Mouse (Mus musculus): Measurements from ENCODE around the gene Snap91.
A peak's percentile ranks its signal among the peaks of the same experiment; 100 is the strongest.

Gene Snap91

DNA sequence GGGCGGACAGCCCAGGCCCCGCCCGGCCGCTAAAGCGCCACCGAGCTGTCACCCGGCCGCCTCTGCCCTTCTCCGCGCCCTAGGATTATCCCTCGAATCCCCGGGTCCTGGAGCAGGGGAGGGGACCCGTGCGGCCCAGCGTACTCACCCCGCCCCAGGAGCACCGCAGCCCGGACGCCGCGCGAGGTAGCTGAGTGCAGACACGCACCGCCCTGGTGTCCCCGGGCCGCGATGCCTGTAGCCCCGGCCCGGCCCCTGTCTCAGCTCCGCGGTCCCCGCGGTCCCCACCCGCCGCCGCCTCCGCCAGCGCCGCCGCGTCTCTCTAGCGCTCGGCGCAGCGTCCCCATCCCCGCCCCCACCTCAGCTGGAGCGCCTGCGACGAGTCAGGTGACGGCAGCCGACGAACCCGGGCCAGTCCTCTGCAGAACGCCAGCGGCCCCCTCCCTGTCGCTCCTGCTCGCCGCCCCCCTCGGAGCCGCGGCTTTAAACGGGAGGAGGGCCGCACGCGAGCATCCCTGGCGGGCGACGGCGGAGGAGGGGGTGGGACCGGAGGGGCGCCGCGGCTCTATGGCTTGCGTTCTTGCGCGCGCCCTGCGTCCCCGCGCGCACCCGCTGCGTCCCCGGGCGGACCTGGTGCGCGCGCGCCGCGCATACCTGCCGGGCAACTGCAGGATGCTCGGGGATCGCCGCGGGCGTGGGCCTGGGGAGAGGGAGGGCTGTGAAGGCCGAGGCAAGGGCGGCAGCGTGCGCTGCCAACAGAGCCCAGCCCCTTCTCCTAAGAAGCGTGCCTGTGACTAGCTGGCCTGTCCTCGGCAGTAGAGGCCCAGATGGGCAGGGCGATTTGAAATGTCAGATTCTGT, at the start of gene Snap91:
Snap91 (minus strand) TSS at position 542 of the 860 bp plus-strand sequence.
- peak; percentile 4 for DNase-seq

DNA sequence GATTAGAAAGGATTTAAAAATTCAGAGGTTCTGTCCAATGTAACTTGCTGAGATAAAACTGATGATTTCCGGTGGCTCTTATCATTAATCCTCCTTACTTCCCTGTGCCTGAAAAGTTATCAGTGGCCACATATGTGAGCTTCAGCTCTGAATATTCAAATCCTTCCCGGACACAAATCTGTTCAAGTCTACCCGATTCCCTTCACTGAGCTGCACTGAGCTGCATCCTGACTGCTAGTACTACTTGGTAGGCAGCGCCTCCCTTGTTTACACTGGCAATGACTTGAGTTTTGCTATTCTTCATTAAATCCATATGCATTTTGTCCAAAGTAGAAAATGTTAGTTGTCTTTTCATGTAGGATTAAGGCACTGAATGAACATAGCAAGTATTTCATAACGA, 46.1 kb upstream of the Snap91 start:
- DNase-seq: no peak

DNA sequence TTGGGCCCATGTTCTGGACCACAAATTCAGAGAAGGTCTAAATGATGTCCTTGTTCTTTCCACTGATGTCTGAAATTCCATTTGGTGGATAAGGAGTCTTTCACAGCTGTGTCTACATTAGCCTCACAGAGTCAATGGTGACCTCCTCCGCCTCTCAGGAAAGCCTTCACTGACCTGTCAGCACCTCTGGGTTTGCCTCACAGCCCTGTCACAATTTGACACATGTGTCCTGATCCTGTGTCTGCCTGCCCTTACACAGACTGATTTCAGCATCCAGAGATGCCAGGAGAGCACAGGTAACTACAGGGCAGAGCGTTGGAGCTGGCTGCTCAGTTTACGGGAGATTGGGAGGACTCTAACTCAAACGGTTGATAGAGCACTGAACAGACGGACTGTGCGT, 45.2 kb upstream of the Snap91 start:
- no peak for DNase-seq

DNA sequence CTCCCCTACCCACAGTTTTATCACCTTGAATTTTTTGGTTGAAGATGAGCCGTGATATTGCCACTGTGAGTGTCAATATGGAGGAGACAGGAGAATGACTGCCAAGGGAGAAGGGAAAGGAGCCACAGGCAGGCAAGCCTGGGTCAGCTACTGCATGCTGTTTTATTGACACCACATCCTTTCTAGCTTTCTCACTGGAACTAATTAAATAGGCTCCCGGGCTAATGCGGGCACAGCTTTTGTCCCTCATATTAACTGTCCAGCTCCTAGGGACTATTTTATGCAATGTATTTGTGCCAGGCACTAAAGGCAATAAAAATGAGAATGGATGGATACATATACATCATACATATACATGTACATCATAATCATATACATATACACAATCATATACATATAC, 42.0 kb upstream of the Snap91 start:
- DNase-seq: no peak

DNA sequence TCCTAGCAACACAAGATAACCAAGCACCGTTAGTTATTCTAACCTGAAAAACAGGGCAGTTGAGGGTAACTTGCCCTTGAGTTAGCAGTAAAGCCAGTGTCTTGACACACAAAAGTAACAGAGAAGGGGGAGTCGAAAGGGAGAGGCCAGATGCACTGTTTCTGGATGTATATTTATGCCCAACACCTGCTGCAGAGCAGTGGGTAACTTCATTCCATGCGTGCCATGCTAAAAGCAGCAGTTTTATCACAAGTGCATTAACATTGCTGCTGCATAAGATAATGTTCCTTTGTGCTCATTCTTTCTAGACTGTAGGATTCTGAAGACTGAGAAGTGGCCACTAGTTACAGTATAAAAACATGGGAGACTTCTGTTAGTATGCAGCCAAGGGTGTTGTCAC, 36.1 kb upstream of the Snap91 start:
- DNase-seq: no peak

DNA sequence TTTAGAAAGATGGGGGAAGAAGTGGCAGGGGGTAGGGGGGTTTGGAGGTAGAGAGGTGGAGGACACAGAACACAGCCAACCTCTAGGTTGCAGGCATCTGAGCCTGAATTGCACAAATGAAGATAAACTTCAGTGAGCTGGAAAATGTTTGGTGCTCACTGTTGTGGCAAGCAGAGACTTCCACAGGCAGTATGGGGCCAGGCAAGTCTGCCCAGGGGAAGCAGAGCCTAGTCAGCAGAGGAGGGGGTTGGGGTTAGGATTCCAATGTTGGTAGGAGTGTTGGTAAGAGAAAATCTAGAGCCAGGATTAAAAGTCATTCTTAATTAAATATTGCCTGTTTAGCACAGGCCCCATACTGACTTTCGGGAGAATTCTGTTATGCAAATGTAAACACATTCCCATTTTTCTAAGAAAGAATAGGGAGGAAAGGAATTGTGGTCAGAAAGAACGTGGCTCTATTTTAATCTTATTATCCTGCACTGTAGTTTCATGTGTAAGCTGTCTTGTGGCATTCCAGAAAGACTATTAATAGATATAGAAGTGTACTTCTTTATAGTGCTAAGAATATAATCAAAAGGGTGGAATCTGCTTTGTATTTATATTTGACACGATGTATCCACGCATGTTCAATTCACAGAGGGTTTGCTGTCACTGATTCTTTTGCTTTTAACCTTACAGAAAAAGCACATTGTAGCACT, 19.2 kb upstream of the Snap91 start:
- DNase-seq: no peak

DNA sequence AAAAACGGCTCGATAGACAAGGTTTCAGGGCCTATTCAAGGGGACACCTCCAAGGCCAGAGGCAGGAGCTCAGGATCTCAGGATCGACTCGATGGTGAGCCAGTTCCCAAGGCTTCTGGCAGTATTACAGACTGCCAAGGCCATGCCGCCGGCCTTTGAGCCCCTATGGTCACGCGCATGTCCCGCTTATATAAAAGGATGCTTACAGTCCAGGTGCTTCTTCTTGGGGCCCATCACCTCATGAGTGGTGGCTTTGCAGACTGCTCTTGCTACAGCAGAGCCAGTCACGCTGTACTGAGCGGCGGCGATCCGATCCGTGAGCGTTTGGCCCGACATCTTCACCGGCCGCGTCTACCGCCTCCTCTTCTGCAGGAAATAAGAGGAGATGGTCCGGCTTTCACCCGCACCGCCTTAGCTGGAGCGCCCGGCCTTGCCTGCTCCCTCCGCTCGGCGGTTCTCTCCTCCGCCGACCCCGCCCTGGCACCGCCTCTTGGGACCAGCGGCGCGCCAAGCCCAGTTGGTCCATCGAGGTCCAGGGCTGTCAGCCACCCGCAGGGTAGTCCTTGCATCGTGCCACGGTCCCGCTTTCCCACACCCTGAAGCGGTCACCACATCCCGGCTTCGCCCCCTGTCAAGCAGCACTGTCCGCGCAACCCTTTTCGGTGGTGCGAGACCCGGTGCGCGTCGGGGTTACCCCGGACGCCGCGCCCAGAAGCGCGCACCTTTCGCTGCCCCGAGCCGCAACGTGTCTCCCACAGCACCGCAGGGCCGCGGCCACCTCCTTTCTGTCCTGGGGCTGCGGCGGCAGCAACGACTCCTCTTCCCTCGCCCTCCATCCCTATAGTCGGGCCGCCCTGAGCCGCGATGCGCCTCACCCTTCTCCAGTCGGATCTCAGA, 990 bp downstream of the Snap91 start:
- DNase-seq: peak; percentile 5

DNA sequence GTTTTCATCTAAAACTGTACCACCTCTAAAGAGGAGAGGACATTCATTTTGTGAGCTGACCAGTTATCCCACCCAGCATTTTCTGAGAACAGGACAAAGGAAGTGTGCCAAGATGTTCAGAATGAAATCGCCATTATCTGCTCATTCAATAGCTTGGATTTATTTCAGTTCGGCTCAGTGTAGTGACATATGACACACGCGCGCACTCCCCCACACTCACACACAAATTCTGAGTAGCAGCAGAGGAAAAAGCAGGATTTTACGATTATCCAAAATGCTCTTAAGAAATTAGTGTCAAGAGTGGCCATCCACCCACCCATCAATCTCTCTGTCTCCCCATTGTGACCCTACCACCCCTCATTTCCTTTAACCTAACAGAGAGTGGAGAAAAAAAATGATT, 1.7 kb downstream of the Snap91 start:
- no peak for DNase-seq

DNA sequence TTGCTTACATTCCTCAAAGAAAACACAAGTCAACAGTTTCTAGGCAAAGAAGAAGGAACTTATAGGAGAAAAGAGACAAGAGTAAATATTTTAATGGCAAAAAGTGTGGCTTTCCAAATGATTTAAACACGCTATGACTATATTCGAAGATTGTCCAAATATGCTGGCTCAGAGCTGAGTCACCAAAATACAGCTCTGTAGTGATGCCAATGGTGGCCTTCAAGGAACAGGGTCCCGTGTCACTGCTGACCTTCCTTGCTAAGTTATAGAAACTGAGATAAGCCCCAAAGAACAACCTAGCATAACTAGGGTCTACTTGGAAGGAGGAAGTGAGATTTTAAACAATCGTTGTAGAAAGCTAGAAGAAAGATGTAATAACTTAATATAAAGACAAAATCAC, 6.8 kb downstream of the Snap91 start:
- DNase-seq: no peak

DNA sequence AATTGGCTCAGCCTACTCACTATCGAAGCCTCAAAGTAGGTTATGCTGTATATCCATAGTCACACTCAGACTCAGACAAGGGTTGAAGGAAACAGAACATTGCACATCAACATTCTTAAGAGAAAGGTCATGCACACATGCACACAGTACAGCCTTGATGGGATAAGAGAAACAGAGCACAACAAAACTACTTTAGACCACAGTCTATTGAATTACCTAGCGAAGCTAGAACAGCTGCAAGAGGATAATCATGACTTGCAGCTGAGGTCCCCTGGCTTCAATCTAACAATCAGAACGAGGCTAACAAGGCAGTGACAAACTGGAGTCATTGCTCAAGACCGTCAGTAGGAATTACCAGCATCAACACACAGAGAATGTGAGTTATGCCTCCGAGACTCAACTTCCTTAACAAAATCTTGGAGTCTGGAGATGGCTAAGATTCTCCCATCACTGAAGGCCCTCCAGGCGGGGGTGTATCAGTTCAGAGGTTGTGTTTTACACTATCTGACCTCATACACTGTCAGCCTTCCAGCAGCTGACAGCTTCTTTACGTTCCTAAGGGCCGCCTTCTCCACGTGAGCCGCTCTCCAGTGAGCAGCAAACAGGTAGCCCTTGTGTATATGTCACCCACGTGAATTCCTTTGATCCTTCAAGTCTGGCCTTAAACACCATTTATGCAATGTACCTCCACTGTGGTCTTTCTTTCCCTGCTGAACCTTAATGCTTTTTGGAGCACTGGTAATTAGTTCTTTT, 10.7 kb downstream of the Snap91 start:
- no peak for DNase-seq

DNA sequence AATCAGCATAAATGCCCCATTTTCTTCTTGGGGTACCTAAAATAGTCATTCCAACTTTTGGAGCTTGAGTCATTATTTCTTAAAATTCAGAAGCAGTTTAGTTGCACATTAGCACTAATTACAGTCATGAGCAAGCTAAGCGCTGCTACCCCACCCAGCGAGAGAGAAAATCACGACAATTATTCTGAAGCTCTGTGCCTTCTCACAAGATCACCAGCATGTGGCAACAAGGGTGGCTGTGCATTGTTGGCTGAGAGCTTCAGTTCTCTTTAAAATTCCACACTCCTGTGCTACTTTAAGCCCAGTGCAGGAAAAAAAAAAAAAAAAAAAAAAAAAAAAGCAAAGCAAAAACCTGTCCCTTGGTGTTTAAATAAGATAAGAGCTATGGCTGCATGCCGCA, 22.4 kb downstream of the Snap91 start:
- no peak for DNase-seq

DNA sequence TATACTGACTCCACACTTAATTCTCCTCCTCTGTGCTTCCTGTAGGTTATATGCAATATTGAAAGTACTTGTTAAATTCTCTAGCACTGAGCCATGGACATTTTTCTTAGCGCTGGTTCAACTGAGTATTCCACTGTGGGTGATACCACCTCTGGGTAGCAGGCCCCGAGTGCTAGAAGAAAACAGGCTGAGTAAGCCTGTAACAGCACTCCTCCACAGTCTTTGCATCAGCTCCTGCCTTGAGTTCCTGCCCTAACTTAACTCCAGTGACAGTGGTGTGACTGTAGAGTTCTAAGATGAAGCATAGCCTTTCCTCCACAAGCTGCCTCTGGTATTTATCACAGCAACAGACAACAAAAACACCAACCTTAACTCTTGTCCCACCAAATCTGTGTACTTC, 22.8 kb downstream of the Snap91 start:
- no peak for DNase-seq

DNA sequence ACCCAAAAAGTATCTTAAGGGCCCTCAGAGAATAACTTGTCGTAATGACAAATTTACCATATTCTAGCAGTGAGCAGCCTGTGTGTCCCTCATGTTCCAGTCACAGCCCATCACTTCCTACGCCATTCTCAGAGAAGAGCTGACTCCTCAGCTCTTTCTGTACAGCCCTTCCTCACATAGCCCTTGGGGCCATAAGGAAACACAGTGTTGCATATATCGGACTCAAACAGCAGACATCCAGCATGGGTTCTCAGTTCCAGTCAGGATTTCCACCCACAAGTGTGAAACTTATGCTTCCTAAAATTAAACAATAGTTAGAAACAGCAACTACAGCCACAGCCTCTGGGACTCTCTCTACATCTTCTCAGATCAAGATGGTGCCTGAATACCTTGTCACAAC, 27.6 kb downstream of the Snap91 start:
- DNase-seq: no peak

DNA sequence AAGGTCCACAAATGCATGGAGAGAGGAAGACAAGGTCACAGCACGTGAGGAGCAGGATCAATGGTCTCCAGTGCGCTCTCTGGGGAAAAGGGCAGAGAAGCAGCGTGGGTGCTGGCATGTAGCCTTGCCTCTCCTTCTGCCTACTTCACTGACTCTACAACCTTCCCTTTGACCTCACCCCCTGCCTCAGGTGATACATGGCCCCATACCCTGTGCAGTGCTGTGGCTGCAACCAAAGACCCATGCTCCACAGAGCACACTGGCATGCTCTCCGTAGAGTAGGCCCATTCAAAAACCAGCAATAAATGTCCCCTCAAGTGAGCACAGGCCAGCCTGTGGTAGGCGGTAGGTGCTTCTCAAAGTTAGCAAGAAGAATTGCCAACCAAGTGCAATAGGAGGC, 28.8 kb downstream of the Snap91 start:
- DNase-seq: no peak

DNA sequence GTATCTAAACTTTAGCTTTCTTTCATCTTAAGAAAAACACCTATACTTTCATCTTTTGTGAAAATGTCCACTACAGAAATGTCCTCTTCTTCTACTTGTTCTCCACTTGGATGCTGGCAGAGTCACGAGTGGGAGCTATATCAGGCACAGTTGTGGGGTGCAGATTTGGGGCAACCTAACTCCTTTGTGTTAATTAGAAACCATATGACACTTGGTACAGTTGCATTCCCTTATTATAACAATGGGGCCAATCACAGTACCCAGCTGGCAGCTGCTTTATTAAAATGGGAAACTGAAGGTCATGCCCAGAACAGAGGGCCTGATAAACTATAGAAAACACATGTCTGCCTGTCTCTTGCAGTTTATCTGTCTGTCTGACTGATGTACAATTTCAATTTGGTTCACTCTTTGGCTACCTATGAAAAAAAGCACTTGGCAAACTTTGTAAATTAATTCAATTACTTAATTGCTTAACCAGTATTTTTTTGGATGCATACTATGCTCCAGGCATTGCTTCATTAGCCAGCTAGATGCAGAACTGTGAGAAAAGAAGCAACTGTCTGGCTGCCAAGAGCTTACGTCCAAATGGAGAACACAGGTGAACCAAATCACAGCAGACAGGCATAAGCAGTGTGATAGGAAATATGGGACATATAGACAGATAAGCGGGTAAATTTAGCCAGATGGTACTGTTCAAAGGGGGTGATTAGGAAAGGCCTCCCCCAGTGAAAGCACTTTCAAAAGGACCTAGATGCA, 29.8 kb downstream of the Snap91 start:
- no peak for DNase-seq

DNA sequence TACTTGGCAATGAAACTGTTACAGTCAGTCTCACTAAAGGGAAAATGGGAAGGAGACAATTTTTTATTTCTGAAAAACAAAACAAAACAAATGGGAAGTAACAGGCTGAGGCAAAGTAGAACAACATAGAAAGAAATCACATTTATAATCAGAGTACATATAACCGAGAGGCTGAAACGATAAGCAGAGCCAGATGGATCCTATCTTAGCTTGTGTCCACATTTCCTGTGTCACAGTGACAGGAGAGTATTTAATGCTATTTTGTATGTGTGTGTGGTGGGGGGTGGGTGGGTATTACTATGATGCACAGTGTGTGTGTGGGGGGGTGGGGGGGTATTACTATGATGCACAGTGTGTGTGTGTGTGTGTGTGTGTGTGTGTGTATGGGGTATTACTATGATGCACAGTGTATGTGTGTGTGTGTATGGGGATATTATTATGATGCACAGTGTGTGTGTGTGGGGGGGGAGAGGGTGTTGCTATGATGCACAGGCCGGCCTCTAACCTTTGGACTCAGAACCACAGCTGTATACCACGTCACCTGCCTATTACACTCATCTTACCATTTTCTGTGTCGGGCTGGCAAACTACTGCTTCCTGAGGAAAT, 36.6 kb downstream of the Snap91 start:
- no peak for DNase-seq

DNA sequence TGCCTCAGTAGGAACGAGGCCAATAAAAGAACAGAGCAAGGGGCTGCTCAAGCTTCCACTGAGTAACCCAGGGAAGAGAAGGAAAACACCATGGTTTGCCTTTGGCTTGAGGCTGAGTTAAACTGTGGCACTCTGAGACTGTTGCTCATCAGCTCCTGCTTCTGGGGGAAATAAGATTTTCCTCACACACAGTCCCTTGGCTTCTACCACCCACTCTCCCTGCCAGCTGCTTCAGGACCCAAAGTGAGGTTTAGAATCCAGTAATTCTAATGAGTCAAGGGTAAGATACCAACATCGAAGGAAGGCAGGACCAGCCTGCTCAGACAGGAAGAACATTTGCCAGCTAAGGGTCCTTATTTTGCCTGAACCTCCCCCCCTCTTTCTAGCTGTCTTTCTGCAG, 50.7 kb downstream of the Snap91 start:
- no peak for DNase-seq

DNA sequence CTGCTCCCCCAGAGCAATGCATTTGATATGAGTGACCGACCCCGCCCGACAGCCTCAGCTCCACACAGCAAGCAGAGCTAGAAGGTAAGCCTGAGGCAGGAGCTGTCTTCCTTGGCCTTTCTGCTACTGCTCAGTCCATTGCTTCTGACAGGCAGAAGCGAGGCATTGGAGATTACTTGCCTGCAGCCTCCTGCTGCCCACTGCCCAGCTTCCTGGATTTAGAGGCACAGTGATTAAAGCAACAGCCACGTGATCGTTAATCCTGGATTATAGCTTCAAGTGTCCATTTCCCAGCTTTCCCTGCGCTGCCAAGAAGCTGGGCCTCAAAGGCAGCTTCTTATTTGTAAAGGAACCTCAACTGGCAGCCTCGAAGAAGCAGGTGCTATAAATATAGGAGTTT, 51.4 kb downstream of the Snap91 start:
- no peak for DNase-seq

DNA sequence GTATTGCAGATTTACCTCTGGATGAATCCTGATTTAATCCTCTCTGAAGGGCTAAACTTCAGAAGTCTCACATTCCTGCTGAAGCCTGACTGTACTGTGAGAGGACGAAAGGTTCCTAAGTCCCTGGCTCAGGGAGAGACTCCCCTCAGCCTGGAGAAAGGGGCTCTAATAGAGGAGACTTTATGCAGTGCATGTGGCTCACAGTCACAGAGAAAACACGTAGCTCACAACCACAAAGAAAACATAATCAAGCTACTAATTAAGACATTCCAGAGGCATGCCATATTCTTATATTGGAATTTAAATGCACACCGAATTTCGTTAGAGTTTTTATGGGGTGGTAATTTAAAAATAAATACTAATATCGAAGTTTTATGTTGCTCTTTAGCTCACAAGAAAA, 61.1 kb downstream of the Snap91 start:
- no peak for DNase-seq

DNA sequence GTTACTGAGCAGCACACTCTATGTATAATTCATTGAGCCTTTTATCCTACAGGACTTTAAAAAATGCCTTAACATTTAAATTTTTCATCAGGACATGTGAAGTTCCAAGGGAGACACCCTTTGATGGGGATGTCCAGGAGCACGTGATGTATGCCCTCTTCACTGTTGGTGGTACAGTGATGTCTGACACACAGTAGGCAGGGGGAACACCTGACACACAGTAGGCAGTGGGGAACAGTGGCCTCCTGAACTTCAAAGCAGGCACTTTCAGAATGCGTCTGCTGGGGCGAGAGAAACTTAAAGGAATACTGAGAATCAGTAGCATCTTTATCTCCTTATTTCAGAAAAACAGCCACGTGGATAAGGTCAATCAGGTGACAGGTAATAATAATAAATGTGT, 62.8 kb downstream of the Snap91 start:
- no peak for DNase-seq

DNA sequence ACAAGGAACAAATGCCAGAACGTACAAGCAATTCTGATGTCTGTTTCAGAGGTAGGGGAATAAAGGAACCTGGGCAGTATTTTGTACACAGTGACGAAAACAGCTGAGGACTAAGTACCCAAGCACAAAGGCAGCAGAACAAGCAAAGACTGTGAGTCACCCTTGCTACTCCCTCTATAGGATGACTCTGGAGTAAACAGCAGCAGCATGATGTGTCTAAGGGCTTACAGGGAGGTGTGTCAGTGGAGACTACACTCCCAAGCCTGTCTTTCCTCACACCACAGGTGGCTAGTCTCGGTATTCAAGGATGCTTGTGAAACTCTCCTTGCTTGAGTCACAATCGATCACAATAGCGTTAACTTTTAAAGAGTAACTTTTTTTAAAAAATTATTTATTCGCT, 66.1 kb downstream of the Snap91 start:
- no peak for DNase-seq

DNA sequence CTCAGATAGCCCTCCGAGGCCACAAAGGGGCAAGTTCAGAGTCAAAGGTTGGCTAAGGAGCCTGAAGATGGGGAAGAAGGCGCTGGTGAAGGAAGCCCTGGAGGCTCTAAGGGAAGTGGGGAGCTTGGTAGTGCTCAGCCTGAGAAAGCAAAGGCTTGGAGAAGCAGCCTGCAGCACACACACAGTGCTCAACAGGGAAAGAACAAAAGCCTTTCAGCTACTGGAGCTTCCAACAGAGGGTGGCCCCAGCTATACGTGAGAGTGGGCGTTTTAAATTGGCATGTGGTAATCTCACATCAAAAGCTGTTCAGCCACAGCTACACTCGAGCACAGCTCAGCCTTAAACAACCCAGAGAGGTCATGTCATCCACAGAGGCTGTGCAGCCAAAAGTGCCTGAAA, 67.1 kb downstream of the Snap91 start:
- no peak for DNase-seq
